Mouse (Mus musculus): ENCODE measurements around the gene Sbds. TPM values are rescaled to one million over a fixed set of nuclear protein-coding genes. Genes with fewer than 3 reads are reported as not detected.

Gene Sbds
- polyA plus RNA-seq, 1 experiment from 2014 or later, result 55.1 TPM

- H3K9me3 ChIP-seq, result no peaks in the 10 kb centered on the region
- no peak overlapping the region for H3K4me2 ChIP-seq
- H3K9ac ChIP-seq, result no peak overlapping the region
- no peak for ATAC-seq (replicated peaks)
- no peak overlapping the region for H3K4me3 ChIP-seq
- 90% methylated on average over 4 of the region's 4 CpGs for WGBS
- no peak overlapping the region for H3K27ac ChIP-seq
- H3K4me1 ChIP-seq, result peaks cover 8% of the 10 kb centered on the region
- H3K36me3 ChIP-seq (replicated peaks), result no peaks in the 10 kb centered on the region
- no peaks in the 10 kb centered on the region for H3K27me3 ChIP-seq (replicated peaks)
Measured at GRCm38 (mm10) chr5:130217406-130217805, 37.9 kb downstream of the Sbds start.

- WGBS, result 84% methylated on average over 7 of the region's 7 CpGs
- H3K27ac ChIP-seq, result no peak within 1 kb of the TSS
- ATAC-seq (replicated peaks), result no peak
Measured at GRCm38 (mm10) chr5:130216781-130217180, 38.5 kb downstream of the Sbds start, which contains the start of gene Tmem248. Tmem248 (plus strand) TSS chr5:130217081.

GRCm38 (mm10) chr5:130212956-130213355 lies 42.4 kb downstream of the Sbds start:
- Histone ChIP-seq H3K4me1 (no peaks in the 10 kb centered on the region), H3K27me3 (replicated peaks) (no peaks in the 10 kb centered on the region), H3K4me2 (no peak overlapping the region), H3K4me3 (no peak overlapping the region), H3K36me3 (replicated peaks) (peaks cover 37% of the 10 kb centered on the region), H3K9me3 (no peaks in the 10 kb centered on the region), H3K27ac (no peak overlapping the region), H3K9ac (no peak overlapping the region)
- WGBS, result 87% methylated on average over 11 of the region's 11 CpGs
- no peak for ATAC-seq (replicated peaks)

More at GRCm38 (mm10) chr5:130216781-130217180, 38.5 kb downstream of the Sbds start, which contains the start of gene Tmem248:
- Histone ChIP-seq H3K4me3 (no peak within 1 kb of the TSS), H3K4me2 (no peak within 1 kb of the TSS), H3K9me3 (no peaks in the 10 kb centered on the region), H3K9ac (no peak within 1 kb of the TSS), H3K27me3 (replicated peaks) (no peaks in the 10 kb centered on the region), H3K36me3 (replicated peaks) (peaks cover 4% of the 10 kb centered on the region), H3K4me1 (peaks cover 8% of the 10 kb centered on the region)

- no peak overlapping the region for H3K9ac ChIP-seq
- H3K4me1 ChIP-seq, result no peaks in the 10 kb centered on the region
- H3K36me3 ChIP-seq (replicated peaks), result peaks cover 37% of the 10 kb centered on the region
- H3K27ac ChIP-seq, result no peak overlapping the region
- WGBS, result 95% methylated on average over 4 of the region's 4 CpGs
- H3K4me3 ChIP-seq, result no peak overlapping the region
- ATAC-seq (replicated peaks), result no peak
- no peak overlapping the region for H3K4me2 ChIP-seq
- H3K9me3 ChIP-seq, result no peaks in the 10 kb centered on the region
- no peaks in the 10 kb centered on the region for H3K27me3 ChIP-seq (replicated peaks)
Measured at GRCm38 (mm10) chr5:130207299-130207698, 48.0 kb downstream of the Sbds start.

GRCm38 (mm10) chr5:130205441-130206023 lies 49.8 kb downstream of the Sbds start:
- ATAC-seq (replicated peaks), result no peak
- WGBS, result 88% methylated on average over 3 of the region's 3 CpGs
- H3K36me3 ChIP-seq (replicated peaks), result peaks cover 29% of the 10 kb centered on the region

GRCm38 (mm10) chr5:130204560-130204959 lies 50.8 kb downstream of the Sbds start:
- Histone ChIP-seq H3K9me3 (no peaks in the 10 kb centered on the region), H3K27me3 (replicated peaks) (no peaks in the 10 kb centered on the region), H3K4me1 (no peaks in the 10 kb centered on the region), H3K9ac (no peak overlapping the region), H3K4me3 (no peak overlapping the region), H3K27ac (no peak overlapping the region), H3K4me2 (no peak overlapping the region), H3K36me3 (replicated peaks) (peaks cover 21% of the 10 kb centered on the region)
- no peak for ATAC-seq (replicated peaks)
- 89% methylated on average over 6 of the region's 6 CpGs for WGBS

More at GRCm38 (mm10) chr5:130205441-130206023, 49.8 kb downstream of the Sbds start:
- Histone ChIP-seq H3K4me2 (no peak overlapping the region), H3K4me1 (no peaks in the 10 kb centered on the region), H3K27ac (no peak overlapping the region), H3K9ac (no peak overlapping the region), H3K9me3 (no peaks in the 10 kb centered on the region), H3K4me3 (no peak overlapping the region), H3K27me3 (replicated peaks) (no peaks in the 10 kb centered on the region)

- H3K9ac ChIP-seq, result no peak overlapping the region
- H3K36me3 ChIP-seq (replicated peaks), result peaks cover 17% of the 10 kb centered on the region; the same call in 1 of the 2 replicates
- no peak overlapping the region for H3K27ac ChIP-seq
- no peaks in the 10 kb centered on the region for H3K9me3 ChIP-seq
- H3K4me3 ChIP-seq, result no peak overlapping the region
- no peaks in the 10 kb centered on the region for H3K27me3 ChIP-seq (replicated peaks)
- no peak for ATAC-seq (replicated peaks)
- H3K4me2 ChIP-seq, result no peak overlapping the region
- H3K4me1 ChIP-seq, result no peaks in the 10 kb centered on the region
- 87% methylated on average over 4 of the region's 4 CpGs for WGBS
Measured at GRCm38 (mm10) chr5:130203948-130204347, 51.4 kb downstream of the Sbds start.

- Histone ChIP-seq H3K4me3 (no peak overlapping the region), H3K27ac (no peak overlapping the region), H3K4me2 (no peak overlapping the region), H3K9me3 (no peaks in the 10 kb centered on the region), H3K4me1 (no peaks in the 10 kb centered on the region), H3K9ac (no peak overlapping the region), H3K36me3 (replicated peaks) (peaks cover 25% of the 10 kb centered on the region), H3K27me3 (replicated peaks) (no peaks in the 10 kb centered on the region)
- WGBS, result 91% methylated on average over 10 of the region's 10 CpGs
- ATAC-seq (replicated peaks), result no peak
Measured at GRCm38 (mm10) chr5:130200233-130201029, 54.9 kb downstream of the Sbds start.

- WGBS, result 93% methylated on average over 7 of the region's 7 CpGs
Measured at GRCm38 (mm10) chr5:130197981-130198380, 57.3 kb downstream of the Sbds start.

GRCm38 (mm10) chr5:130197454-130197853 lies 57.9 kb downstream of the Sbds start:
- no peak for ATAC-seq (replicated peaks)
- Histone ChIP-seq H3K9ac (no peak overlapping the region), H3K4me3 (no peak overlapping the region), H3K4me1 (no peaks in the 10 kb centered on the region), H3K9me3 (no peaks in the 10 kb centered on the region), H3K27ac (no peak overlapping the region), H3K27me3 (replicated peaks) (no peaks in the 10 kb centered on the region), H3K4me2 (no peak overlapping the region), H3K36me3 (replicated peaks) (peaks cover 36% of the 10 kb centered on the region)
- 85% methylated on average over 3 of the region's 3 CpGs for WGBS

More at GRCm38 (mm10) chr5:130197981-130198380, 57.3 kb downstream of the Sbds start:
- no peak overlapping the region for H3K4me2 ChIP-seq
- no peaks in the 10 kb centered on the region for H3K4me1 ChIP-seq
- ATAC-seq (replicated peaks), result no peak
- H3K27me3 ChIP-seq (replicated peaks), result no peaks in the 10 kb centered on the region
- H3K9ac ChIP-seq, result no peak overlapping the region
- H3K36me3 ChIP-seq (replicated peaks), result peaks cover 32% of the 10 kb centered on the region
- H3K27ac ChIP-seq, result no peak overlapping the region
- no peaks in the 10 kb centered on the region for H3K9me3 ChIP-seq
- no peak overlapping the region for H3K4me3 ChIP-seq

GRCm38 (mm10) chr5:130196307-130196706 lies 59.0 kb downstream of the Sbds start:
- 95% methylated on average over 1 of the region's 1 CpGs for whole genome bisulfite sequencing
- Histone ChIP-seq H3K4me1 (no peaks in the 10 kb centered on the region), H3K4me2 (no peak overlapping the region), H3K27ac (no peak overlapping the region), H3K4me3 (no peak overlapping the region), H3K27me3 (replicated peaks) (no peaks in the 10 kb centered on the region), H3K9ac (no peak overlapping the region), H3K36me3 (replicated peaks) (peaks cover 43% of the 10 kb centered on the region), H3K9me3 (no peaks in the 10 kb centered on the region)
- ATAC-seq (replicated peaks), result no peak

All from midbrain, embryonic 15.5 days (tissue).